Mouse (Mus musculus) hindbrain, embryonic 13.5 days (tissue): ENCODE results near the gene Dmrta2. TPM values are rescaled to one million over a fixed set of nuclear protein-coding genes. Genes with fewer than 3 reads are reported as not detected.
A peak's percentile ranks its signal among the peaks of the same experiment; 100 is the strongest.

Experiments used
- ATAC-seq: fragments of 200-750 bp; cut with Nextera tagmentation; 2 replicates; pipeline ENCODE4 v1.8.0; 2017; ENCODE audit warnings: moderate TSS enrichment; ENCODE audit not compliant: low FRiP score
- H3K27ac ChIP-seq: fragments of 300-500 bp; sonication (generic); 2 replicates; pipeline ENCODE4 v1.5.1; 2015; ENCODE audit warnings: inconsistent platforms, mild to moderate bottlenecking, moderate library complexity
- H3K27me3 ChIP-seq: fragments of 300-500 bp; sonication (generic); 2 replicates; pipeline ENCODE4 v1.6.1; 2015; ENCODE audit warnings: mild to moderate bottlenecking, inconsistent platforms
- H3K36me3 ChIP-seq: fragments of 300-500 bp; sonication (generic); 2 replicates; pipeline ENCODE4 v1.6.1; 2015; ENCODE audit warnings: mild to moderate bottlenecking, inconsistent platforms
- H3K4me1 ChIP-seq: fragments of 300-500 bp; sonication (generic); replicated peaks from 2 replicates; pipeline ENCODE4 v1.6.1; 2015; ENCODE audit warnings: inconsistent platforms
- H3K4me2 ChIP-seq: fragments of 300-500 bp; sonication (generic); 2 replicates; pipeline ENCODE4 v1.6.1; 2015; ENCODE audit warnings: inconsistent platforms, mild to moderate bottlenecking, moderate library complexity
- H3K4me3 ChIP-seq: fragments of 300-500 bp; sonication (generic); 2 replicates; pipeline ENCODE4 v1.5.1; 2015; ENCODE audit warnings: mild to moderate bottlenecking, inconsistent platforms
- H3K9ac ChIP-seq: fragments of 300-500 bp; sonication (generic); 2 replicates; pipeline ENCODE4 v1.6.1; 2015; ENCODE audit warnings: mild to moderate bottlenecking, inconsistent platforms
- H3K9me3 ChIP-seq: fragments of 300-500 bp; sonication (generic); 2 replicates; pipeline ENCODE4 v1.6.1; 2016; ENCODE audit warnings: inconsistent platforms
- WGBS: fragments of 180-500 bp; shearing (Covaris S2); methylation state at CpG from one replicate; pipeline ENCODE4 v1.1.7; 2015; 5-methylcytosine and 5-hydroxymethylcytosine counted together
- polyA plus RNA-seq: library from polyadenylated mRNA; unstranded; fragments of >200 nt; fragmentation: Nextera tagmentation; extraction: Ambion mirVana; gene quantifications from 2 replicates; pipeline ENCODE4 v1.2.1, GENCODE M21; 2015

The Dmrta2 gene
- polyA plus RNA-seq, 1 experiment from 2014 or later: 0.13 TPM

DNA sequence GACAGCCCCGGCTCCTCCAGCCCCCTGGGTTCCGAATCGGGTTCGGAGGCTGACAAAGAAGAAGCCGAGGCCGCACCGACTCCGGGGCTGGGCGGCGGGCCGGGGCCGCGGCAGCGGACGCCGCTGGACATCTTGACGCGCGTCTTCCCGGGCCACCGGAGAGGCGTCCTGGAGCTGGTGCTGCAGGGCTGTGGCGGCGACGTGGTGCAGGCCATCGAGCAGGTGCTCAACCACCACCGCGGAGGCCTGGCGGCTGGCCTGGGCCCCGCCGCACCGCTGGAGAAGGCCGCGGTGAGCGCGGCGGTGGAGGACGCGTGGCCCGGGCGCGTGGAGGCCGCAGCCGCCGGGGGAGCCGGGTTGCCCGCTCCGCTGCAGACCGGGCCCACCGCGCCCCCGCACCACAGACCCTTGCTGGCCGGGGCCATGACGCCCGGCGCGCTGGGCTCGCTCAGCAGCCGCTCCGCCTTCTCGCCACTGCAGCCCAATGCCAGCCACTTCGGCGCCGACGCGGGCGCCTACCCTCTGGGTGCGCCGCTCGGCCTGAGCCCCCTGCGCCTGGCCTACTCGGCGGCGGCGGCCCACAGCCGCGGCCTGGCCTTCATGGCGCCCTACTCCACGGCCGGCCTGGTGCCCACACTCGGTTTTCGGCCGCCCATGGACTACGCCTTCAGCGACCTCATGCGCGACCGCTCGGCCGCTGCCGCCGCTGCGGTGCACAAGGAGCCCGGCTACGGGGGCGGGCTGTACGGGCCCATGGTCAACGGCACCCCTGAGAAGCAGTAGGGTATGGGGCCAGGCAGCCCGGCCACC, 4.2 kb downstream of the Dmrta2 start:
- H3K9me3 ChIP-seq: no peaks in the 10 kb centered on the region
- H3K27ac ChIP-seq: no peak overlapping the region
- H3K4me1 ChIP-seq: peaks cover 40% of the 10 kb centered on the region
- peaks cover 98% of the 10 kb centered on the region for H3K27me3 ChIP-seq
- peak overlapping the region; percentile 28 for H3K4me3 ChIP-seq
- under 1% methylated on average over 59 of the region's 99 CpGs for WGBS
- no peaks in the 10 kb centered on the region for H3K36me3 ChIP-seq
- no peak overlapping the region; the same call in 1 of the 2 replicates for H3K9ac ChIP-seq
- peak overlapping the region; percentile 47 for H3K4me2 ChIP-seq
- ATAC-seq: no peak

DNA sequence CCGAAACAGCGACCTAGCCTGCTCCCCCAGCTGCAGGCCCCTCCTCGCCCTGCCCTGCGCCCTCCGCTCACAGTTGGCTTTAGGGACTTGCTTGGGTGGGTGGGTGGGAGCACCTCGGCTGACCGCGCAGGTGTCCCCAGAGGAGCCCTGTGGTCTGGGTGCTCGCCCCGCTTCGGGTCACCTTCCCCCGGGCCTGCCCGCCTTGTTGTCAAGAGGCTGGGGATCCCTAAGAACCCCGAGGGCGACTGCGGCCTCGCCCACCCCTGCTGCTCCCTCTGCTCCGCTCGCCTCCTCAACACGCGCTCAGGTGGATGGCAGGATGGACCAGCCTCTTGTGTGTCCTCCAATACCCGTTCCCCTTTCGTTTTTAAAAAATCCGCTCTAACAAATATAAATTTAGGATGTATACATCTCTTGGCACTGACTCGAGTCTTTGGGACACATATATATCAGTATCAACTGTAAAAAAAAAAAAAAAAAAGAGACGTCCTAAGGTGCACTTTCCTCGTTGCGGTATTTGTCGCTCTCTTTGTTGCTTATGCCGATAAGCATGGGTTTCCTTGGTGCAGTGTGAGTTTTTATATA, 4.9 kb downstream of the Dmrta2 start:
- H3K36me3 ChIP-seq: no peaks in the 10 kb centered on the region
- H3K27me3 ChIP-seq: peaks cover 98% of the 10 kb centered on the region
- H3K27ac ChIP-seq: no peak overlapping the region
- peak overlapping the region; percentile 28; the same call in 1 of the 2 replicates for H3K4me3 ChIP-seq
- H3K9me3 ChIP-seq: no peaks in the 10 kb centered on the region
- no peak overlapping the region for H3K9ac ChIP-seq
- ATAC-seq: no peak
- 1% methylated on average over 29 of the region's 30 CpGs for WGBS
- peaks cover 33% of the 10 kb centered on the region for H3K4me1 ChIP-seq
- H3K4me2 ChIP-seq: peak overlapping the region; percentile 47

DNA sequence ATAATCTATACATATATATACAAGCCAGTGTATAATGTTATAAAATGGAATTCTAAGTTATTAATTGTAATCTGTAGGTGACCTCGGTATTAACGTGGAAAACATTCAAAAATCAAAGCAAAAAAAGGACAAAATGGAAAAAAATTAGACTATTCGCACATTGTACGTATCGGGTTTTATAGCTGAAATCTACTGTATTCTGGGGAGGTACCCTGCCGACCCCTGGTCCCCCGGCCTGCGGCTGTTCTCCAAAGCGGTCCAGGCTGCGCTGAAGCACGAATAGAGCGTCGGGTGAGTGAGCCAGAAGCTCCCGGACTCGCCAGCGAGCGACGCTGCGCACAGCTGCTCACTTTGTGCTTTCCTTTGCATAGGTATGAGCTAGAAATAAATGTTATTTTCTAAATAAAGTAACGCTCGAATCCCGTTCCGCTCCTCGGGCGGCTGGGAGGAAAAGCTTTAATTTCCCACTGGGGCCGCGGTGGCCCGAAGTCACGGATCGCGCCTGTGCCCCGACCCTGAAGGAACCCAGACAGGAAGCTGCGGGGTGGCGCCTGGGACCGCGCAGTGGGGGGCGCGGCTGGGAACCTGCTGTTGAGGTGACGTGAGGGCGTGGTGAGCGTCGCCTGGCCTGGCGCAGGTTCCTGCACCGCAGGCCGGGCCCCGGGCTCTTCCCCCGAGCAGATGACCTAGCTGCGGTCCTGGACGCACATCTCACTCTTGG, 5.6 kb downstream of the Dmrta2 start:
- H3K4me3 ChIP-seq: peak overlapping the region; percentile 4; the same call in 1 of the 2 replicates
- H3K27ac ChIP-seq: no peak overlapping the region
- no peaks in the 10 kb centered on the region for H3K36me3 ChIP-seq
- peaks cover 98% of the 10 kb centered on the region for H3K27me3 ChIP-seq
- H3K4me2 ChIP-seq: 0 out of 2 replicates have a peak overlapping the region, but pooled peaks have one; percentile 6
- ATAC-seq: no peak
- H3K4me1 ChIP-seq: peaks cover 29% of the 10 kb centered on the region
- H3K9me3 ChIP-seq: no peaks in the 10 kb centered on the region
- under 1% methylated on average over 49 of the region's 49 CpGs for WGBS
- no peak overlapping the region for H3K9ac ChIP-seq

DNA sequence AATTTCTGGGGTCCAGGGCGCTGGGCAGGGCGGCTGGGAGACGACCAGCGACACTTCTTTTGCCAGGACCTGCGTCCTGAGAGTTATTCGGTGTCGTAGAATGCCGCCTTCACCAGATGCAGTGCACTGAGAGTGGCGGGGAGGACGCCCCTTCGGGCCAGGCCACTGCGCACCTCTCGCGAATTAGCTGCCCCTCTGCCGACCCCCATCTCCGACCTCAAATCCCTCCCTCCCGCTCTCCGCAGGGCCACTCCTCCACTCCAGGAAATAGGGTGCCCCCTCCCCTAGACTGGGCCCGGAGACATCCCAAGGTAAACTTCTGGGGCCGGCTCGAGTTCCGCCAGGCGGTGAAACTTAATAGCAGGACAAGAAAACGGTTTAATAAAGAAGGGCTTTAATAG, 6.2 kb downstream of the Dmrta2 start:
- peak overlapping the region; percentile 4; the same call in 1 of the 2 replicates for H3K4me3 ChIP-seq
- WGBS: under 1% methylated on average over 24 of the region's 24 CpGs
- H3K27me3 ChIP-seq: peaks cover 98% of the 10 kb centered on the region
- H3K4me2 ChIP-seq: no peak overlapping the region
- H3K4me1 ChIP-seq: peaks cover 28% of the 10 kb centered on the region
- ATAC-seq: no peak
- H3K9me3 ChIP-seq: no peaks in the 10 kb centered on the region
- no peaks in the 10 kb centered on the region for H3K36me3 ChIP-seq
- H3K9ac ChIP-seq: no peak overlapping the region
- H3K27ac ChIP-seq: no peak overlapping the region

DNA sequence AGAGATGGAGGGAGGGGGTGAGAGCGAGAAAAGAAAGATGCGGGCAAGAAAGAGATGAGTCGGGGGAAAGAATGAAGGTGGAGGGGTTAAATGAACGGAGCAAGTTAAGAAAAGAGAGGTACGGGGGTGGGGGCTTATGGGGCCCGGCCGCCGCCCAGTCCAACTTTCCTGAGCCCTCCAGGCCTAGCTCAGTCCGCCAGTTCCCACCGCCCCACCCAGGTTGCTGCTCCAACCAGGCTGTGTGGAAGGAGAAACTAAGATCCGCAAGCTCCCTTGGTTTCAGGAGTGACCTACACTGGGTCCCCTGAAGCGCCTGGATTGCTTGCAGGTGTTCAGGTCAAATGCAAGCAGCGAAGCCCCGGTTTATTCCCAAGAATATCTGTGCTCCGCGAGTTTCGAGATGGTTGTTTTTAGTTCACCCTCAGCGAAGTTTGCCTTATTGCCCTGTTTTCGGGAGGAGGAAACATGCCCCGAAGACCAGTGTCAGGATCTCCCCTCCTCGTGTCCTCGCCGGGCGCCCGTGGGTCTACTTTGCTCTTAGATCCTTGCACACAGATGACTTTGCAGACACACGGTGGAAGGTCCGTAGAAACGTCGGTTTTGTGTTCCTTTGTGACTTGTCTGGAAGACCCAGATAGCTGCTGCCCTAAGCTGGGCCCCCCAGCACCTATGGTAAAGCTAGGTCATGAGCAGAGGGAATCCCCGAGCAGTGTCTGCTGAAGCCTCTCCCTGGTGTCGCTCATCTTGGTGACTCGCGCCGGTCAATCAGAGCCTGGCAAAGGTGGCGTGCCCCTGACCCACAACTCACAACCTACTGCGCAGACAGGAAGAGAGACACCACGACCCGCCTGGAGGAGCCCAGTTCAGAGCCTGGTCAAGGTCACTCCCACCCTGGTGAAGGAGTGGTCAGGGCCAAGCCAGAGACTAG, 6.9 kb downstream of the Dmrta2 start:
- peaks cover 98% of the 10 kb centered on the region for H3K27me3 ChIP-seq
- H3K9ac ChIP-seq: no peak overlapping the region
- H3K27ac ChIP-seq: no peak overlapping the region
- H3K36me3 ChIP-seq: no peaks in the 10 kb centered on the region
- peaks cover 25% of the 10 kb centered on the region for H3K4me1 ChIP-seq
- H3K4me3 ChIP-seq: no peak overlapping the region
- WGBS: 2% methylated on average over 38 of the region's 38 CpGs
- ATAC-seq: no peak; the same call in 1 of the 2 replicates
- H3K9me3 ChIP-seq: no peaks in the 10 kb centered on the region
- H3K4me2 ChIP-seq: no peak overlapping the region

DNA sequence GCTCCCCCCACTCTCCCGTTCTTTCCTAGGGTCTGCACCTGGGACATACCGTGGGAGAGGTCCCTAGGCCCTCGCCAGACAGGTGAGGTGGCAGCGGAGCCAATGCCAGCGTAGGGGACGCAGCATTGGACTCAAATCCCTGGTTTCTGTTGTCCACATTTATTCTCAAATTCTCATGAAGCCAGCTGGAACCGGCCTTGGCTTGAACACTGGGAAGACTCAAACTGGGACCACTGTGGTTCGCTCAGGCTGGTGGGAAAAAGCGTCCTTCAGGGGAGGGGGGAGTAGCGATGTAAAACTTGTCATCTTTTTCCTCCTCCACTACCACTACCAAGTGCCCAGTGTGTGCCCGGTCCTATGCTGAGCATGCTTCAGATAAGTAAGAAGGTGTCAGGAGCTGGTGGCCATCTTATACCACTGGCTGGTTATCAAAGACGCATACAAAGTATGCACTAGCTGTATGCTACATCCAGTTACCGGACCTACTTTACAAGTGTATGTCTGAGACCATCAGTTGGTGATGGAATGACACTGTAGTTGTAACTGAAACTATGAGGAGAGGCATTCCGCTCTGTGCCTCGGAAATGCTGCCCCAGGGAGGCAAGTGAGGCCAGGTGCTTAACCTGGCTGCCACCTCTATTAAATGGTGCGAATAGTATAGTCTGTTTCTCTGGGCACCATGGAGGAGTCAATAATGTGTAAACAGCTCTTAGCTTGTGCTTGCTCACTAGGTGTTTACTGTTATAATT, 7.7 kb downstream of the Dmrta2 start:
- Histone ChIP-seq H3K27ac (no peak overlapping the region), H3K4me1 (peaks cover 21% of the 10 kb centered on the region), H3K4me2 (no peak overlapping the region), H3K27me3 (peaks cover 96% of the 10 kb centered on the region), H3K9me3 (no peaks in the 10 kb centered on the region), H3K36me3 (no peaks in the 10 kb centered on the region), H3K9ac (no peak overlapping the region), H3K4me3 (no peak overlapping the region)
- 1% methylated on average over 16 of the region's 16 CpGs for WGBS
- no peak for ATAC-seq

DNA sequence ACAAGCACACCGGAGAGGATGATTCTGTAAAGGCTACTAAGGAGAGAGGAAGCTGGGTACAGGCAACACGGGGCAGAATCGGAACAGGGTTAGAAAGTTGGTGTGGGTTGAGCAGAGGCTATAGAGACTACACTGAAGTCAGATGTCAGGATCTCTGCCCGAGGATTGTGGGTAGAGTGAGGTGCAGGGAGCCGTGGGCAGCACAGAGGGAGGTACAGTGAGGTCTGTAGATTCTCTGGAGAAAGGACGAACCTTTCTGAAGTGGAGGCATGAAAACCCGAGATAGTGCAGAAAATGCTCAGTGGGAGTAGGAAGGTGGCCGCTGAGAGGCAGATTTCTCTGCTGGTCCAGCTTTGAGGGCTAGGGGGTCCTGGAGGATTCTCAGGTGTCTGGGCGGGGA, 8.4 kb downstream of the Dmrta2 start:
- H3K9ac ChIP-seq: no peak overlapping the region
- H3K4me2 ChIP-seq: no peak overlapping the region
- H3K9me3 ChIP-seq: no peaks in the 10 kb centered on the region
- no peaks in the 10 kb centered on the region for H3K36me3 ChIP-seq
- H3K27me3 ChIP-seq: peaks cover 95% of the 10 kb centered on the region
- no peak overlapping the region for H3K4me3 ChIP-seq
- no peak overlapping the region for H3K27ac ChIP-seq
- peaks cover 21% of the 10 kb centered on the region for H3K4me1 ChIP-seq
- no peak for ATAC-seq
- 2% methylated on average over 9 of the region's 9 CpGs for WGBS

DNA sequence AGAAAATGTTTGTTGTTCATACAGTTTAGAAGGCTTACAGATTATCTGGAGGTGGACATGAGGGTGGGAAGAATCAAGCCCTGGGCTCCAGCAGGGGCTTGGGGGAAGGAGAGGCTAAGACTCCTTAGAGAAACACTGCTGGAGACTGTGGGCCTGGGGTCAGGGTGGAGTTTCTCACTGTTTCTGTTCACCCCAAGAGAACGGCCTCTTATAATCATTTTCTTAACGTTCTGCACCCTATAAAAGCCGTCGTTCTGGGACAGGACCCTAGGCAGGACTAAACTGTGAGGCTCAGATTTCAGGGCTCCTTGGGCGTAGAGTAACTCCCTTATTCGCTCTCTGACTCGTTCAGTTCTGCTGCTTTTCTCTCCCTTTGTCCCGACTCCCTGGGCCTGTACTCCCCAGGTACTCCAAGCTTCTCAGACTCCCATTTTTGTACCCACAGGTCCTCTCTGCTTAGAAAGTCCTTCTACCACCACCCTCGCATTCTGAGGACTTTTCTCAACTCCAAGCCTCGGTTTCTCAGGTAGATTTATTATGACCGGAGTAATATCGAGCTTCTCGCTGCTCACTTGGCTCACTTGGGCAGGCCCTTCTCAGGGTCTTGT, 9.0 kb downstream of the Dmrta2 start:
- Histone ChIP-seq H3K36me3 (no peaks in the 10 kb centered on the region), H3K27ac (no peak overlapping the region), H3K27me3 (peaks cover 94% of the 10 kb centered on the region), H3K4me3 (no peak overlapping the region), H3K4me2 (no peak overlapping the region), H3K9ac (no peak overlapping the region), H3K9me3 (no peaks in the 10 kb centered on the region), H3K4me1 (peaks cover 18% of the 10 kb centered on the region)
- WGBS: 3% methylated on average over 13 of the region's 13 CpGs
- ATAC-seq: no peak

DNA sequence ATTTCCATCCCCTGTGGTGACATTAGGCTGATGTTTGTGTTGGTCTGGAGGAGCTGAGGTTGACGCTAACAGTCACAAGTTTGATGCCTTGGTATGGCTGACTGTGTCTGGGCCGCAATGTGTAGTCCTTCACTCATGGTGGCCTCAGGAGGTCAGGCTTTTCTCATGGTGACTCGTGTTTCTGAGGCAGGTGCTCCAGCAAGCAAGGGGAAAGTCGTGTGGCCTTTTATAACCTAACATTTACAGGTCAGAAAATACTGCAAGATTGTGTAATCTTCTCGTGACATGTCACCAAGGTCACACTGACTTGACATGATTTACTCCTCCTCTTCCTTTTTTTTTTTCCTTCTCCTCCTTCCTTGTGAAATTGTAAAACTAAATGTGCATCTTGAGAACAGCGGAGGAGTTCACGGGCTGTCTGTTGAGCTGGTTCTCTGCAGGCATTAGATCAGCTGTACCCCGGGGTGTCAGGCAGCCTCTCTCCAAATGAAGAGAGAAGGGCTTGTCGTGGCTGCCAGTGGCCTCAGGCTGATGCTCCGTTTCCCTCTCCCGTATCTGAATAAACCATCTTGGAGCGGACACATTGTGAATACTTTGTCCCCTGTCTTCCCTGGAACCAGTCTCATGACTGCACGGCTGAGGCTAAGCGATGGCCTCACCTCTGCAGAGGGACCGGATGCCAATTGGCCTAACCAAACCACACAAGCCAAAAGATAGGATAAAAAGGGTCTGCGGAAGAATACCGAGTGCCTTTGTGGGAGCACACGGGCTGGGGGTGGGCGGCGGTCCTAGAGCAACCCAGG, 9.9 kb downstream of the Dmrta2 start:
- Histone ChIP-seq H3K4me3 (no peak overlapping the region), H3K27ac (no peak overlapping the region), H3K36me3 (no peaks in the 10 kb centered on the region), H3K9me3 (no peaks in the 10 kb centered on the region), H3K27me3 (peaks cover 94% of the 10 kb centered on the region), H3K4me2 (no peak overlapping the region), H3K4me1 (peaks cover 9% of the 10 kb centered on the region; the same call in 1 of the 2 replicates), H3K9ac (no peak overlapping the region)
- 2% methylated on average over 20 of the region's 20 CpGs for WGBS
- ATAC-seq: no peak

DNA sequence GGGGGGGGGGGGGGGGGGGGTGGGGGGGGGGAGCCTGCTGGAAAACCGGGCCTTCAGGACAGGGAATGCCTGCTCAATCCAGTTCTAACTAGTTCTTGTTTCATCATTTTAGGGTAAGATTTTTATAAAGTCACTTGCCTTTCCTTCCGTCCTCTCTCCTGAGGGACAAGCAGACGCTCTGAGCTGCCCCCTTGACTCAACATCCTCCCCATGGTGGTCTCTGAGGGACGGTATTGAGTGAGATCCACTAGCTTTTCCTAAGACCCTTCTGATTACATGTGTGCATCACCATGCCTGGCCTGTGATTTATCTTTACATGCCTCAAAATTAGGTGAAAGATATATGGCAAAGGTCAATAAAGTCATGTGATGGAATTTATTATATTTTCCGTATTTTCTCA, 10.6 kb downstream of the Dmrta2 start:
- no peak overlapping the region for H3K9ac ChIP-seq
- H3K4me1 ChIP-seq: peaks cover 8% of the 10 kb centered on the region; the same call in 1 of the 2 replicates
- H3K27me3 ChIP-seq: peaks cover 94% of the 10 kb centered on the region
- no peaks in the 10 kb centered on the region for H3K36me3 ChIP-seq
- no peaks in the 10 kb centered on the region for H3K9me3 ChIP-seq
- no peak overlapping the region for H3K4me2 ChIP-seq
- no peak overlapping the region for H3K27ac ChIP-seq
- WGBS: 13% methylated on average over 5 of the region's 5 CpGs
- ATAC-seq: no peak
- no peak overlapping the region for H3K4me3 ChIP-seq
